In genomic region chr13:92736516-92737300, GRCm38 (mm10) we compare ENCODE assay signal across 10 mouse cellular contexts. TPM values are rescaled to one million over a fixed set of nuclear protein-coding genes. Genes with fewer than 3 reads are reported as not detected.
DNase-seq lines count a peak whose midpoint lies in the region; ATAC-seq and TF ChIP-seq lines count a peak whose summit lies in the region.
"Had no signal": no experiment of that assay in that cellular context is flagged by ENCODE, and none has a peak within 500 bp of the region (broad histone marks: within the 10 kb centered on the region; RNA-seq: fewer than 3 reads in every experiment).

No protein-coding gene starts in this region.

- TF ChIP-seq CTCF in brain, embryonic 14.5 days (IDR thresholded peaks at IDR 0.05; ENCODE audit: borderline replicate concordance, extremely low read depth, insufficient read depth, insufficient read length): no peak
- TF ChIP-seq CTCF in lung, adult 2 months (IDR thresholded peaks at IDR 0.05; ENCODE audit: insufficient read depth, low read length): no peak

- H3K4me2 ChIP-seq in heart, embryonic 11.5 days: no peak overlapping the region
- H3K4me2 ChIP-seq in hindbrain, embryonic 14.5 days (replicated peaks): no peak overlapping the region
- H3K4me2 ChIP-seq in neural tube, embryonic 14.5 days (ENCODE audit: low read depth, low read length): no peak overlapping the region
- H3K4me2 ChIP-seq: liver, embryonic 15.5 days had no signal

- H3K9ac ChIP-seq in heart, embryonic 11.5 days (ENCODE audit: low read depth, low read length): no peak overlapping the region
- H3K9ac ChIP-seq in hindbrain, embryonic 14.5 days: no peak overlapping the region
- no peak overlapping the region for H3K9ac ChIP-seq in neural tube, embryonic 14.5 days (replicated peaks; ENCODE audit: low read depth, low read length)
- H3K9ac ChIP-seq: liver, embryonic 15.5 days had no signal

- WGBS in heart, embryonic 11.5 days (ENCODE audit: insufficient replicate concordance): 51% methylated on average over 11 of the region's 11 CpGs
- WGBS in hindbrain, embryonic 14.5 days: 34% methylated on average over 11 of the region's 11 CpGs
- WGBS in neural tube, embryonic 14.5 days: 21% methylated on average over 11 of the region's 11 CpGs
- WGBS in lung, adult 2 months: 50% methylated on average over 11 of the region's 11 CpGs

- no peaks in the 10 kb centered on the region for H3K36me3 ChIP-seq in heart, embryonic 11.5 days (ENCODE audit: control insufficient read depth, insufficient read depth, low read length)
- no peaks in the 10 kb centered on the region for H3K36me3 ChIP-seq in hindbrain, embryonic 14.5 days (replicated peaks; ENCODE audit: control insufficient read depth, insufficient read depth)
- no peaks in the 10 kb centered on the region for H3K36me3 ChIP-seq in neural tube, embryonic 14.5 days (ENCODE audit: control insufficient read depth, insufficient read depth, low read length)
- H3K36me3 ChIP-seq: liver, embryonic 15.5 days had no signal

- H3K4me3 ChIP-seq in heart, embryonic 11.5 days (ENCODE audit: low read depth, low read length): no peak overlapping the region
- no peak overlapping the region for H3K4me3 ChIP-seq in hindbrain, embryonic 14.5 days (replicated peaks; ENCODE audit: low read length)
- H3K4me3 ChIP-seq in neural tube, embryonic 14.5 days (ENCODE audit: low read depth, low read length): no peak overlapping the region
- H3K4me3 ChIP-seq in lung, adult 2 months (replicated peaks; ENCODE audit: extremely low read depth, low read depth, low read length): no peak overlapping the region
- H3K4me3 ChIP-seq: erythroblast, embryonic 14.5 days; liver, embryonic 15.5 days had no signal

- H3K27me3 ChIP-seq in heart, embryonic 11.5 days (ENCODE audit: control insufficient read depth, insufficient read depth, low read length): 0 out of 2 replicates have a peak, but pooled peaks cover 3% of the 10 kb centered on the region
- H3K27me3 ChIP-seq in hindbrain, embryonic 14.5 days (ENCODE audit: control insufficient read depth, insufficient read depth, low read length): no peaks in the 10 kb centered on the region
- H3K27me3 ChIP-seq in neural tube, embryonic 14.5 days (ENCODE audit: control insufficient read depth, insufficient read depth, low read length): no peaks in the 10 kb centered on the region
- H3K27me3 ChIP-seq: liver, embryonic 15.5 days had no signal

- ATAC-seq in heart, embryonic 11.5 days (replicated peaks; ENCODE audit: insufficient number of reproducible peaks, low FRiP score, low TSS enrichment): no peak
- ATAC-seq in hindbrain, embryonic 14.5 days (ENCODE audit: low FRiP score): peak; percentile 71
- peak; percentile 61 for ATAC-seq in neural tube, embryonic 14.5 days (ENCODE audit: low read depth)

- DNase-seq in heart, adult 11 months: peak; percentile 75
- DNase-seq in brain, embryonic 14.5 days (ENCODE audit: low read depth): peak; percentile 96
- DNase-seq in hindbrain, embryonic 14.5 days (ENCODE audit: low spot score): peak; percentile 73
- no peak for DNase-seq in urinary bladder, adult 2 months (ENCODE audit: low spot score)
- no peak for DNase-seq in kidney, adult 18-20 months
- no peak for DNase-seq in lung, adult 2 months

- H3K27ac ChIP-seq in heart, embryonic 11.5 days (ENCODE audit: low read depth, low read length): no peak overlapping the region
- peak overlapping the region; percentile 55; the same call in 1 of the 2 replicates for H3K27ac ChIP-seq in hindbrain, embryonic 14.5 days
- 0 out of 2 replicates have a peak overlapping the region, but pooled peaks have one; percentile 8 for H3K27ac ChIP-seq in neural tube, embryonic 14.5 days (ENCODE audit: low read depth, low read length)
- H3K27ac ChIP-seq: liver, embryonic 15.5 days had no signal

- no peak for TF ChIP-seq POLR2A in brain, embryonic 14.5 days (IDR thresholded peaks at IDR 0.05; ENCODE audit: borderline replicate concordance, extremely low read depth, insufficient read depth, insufficient read length, poor library complexity, severe bottlenecking)
- TF ChIP-seq POLR2A in lung, adult 2 months (IDR thresholded peaks at IDR 0.05; ENCODE audit: borderline replicate concordance, extremely low read depth, low read depth, low read length): no peak

- H3K9me3 ChIP-seq in heart, embryonic 11.5 days (replicated peaks; ENCODE audit: control insufficient read depth, low read length): no peaks in the 10 kb centered on the region
- H3K9me3 ChIP-seq in hindbrain, embryonic 14.5 days (ENCODE audit: control insufficient read depth, low read length): no peaks in the 10 kb centered on the region
- no peaks in the 10 kb centered on the region for H3K9me3 ChIP-seq in neural tube, embryonic 14.5 days (ENCODE audit: control insufficient read depth, low read length)
- H3K9me3 ChIP-seq: liver, embryonic 15.5 days had no signal

- H3K4me1 ChIP-seq in heart, embryonic 11.5 days (ENCODE audit: control insufficient read depth, insufficient read depth, low read length): peaks cover 7% of the 10 kb centered on the region; the same call in 1 of the 2 replicates
- H3K4me1 ChIP-seq in hindbrain, embryonic 14.5 days (replicated peaks; ENCODE audit: control insufficient read depth, insufficient read depth, low read length): peaks cover 6% of the 10 kb centered on the region
- no peaks in the 10 kb centered on the region for H3K4me1 ChIP-seq in neural tube, embryonic 14.5 days (ENCODE audit: control insufficient read depth, insufficient read depth, low read length)
- no peaks in the 10 kb centered on the region for H3K4me1 ChIP-seq in lung, adult 2 months (ENCODE audit: control insufficient read depth, insufficient read depth, low read length)

RNA-seq across cellular contexts. Expression of gene Thbs4, which starts 57.9 kb away (rescaled TPM):
- 39.4 and 52.7 TPM in 2 replicates for polyA plus RNA-seq in heart, embryonic 11.5 days (2014; fragmentation: Nextera tagmentation; extraction: Ambion mirVana)
- 1.3 and 2.2 TPM in 2 replicates for polyA plus RNA-seq in brain, embryonic 14.5 days (2012; rRNA removed)
- polyA plus RNA-seq in hindbrain, embryonic 14.5 days (2014; fragmentation: Nextera tagmentation; extraction: Ambion mirVana): 1.2 and 1.3 TPM in 2 replicates
- polyA plus RNA-seq in neural tube, embryonic 14.5 days (2014; fragmentation: Nextera tagmentation; extraction: Ambion mirVana): 1.4 and 2.3 TPM in 2 replicates
- 0.38 and 0.43 TPM in 2 replicates for polyA plus RNA-seq in urinary bladder, adult 2 months (2012; rRNA removed)
- polyA plus RNA-seq in lung, adult 2 months (2012; rRNA removed): 1.3 and 5.3 TPM in 2 replicates
- polyA plus RNA-seq: erythroblast, embryonic 14.5 days had no signal

Comparison
In these comparisons a context has a peak if more than half of its experiments do, and no peak if none do; other contexts are left out.
1. DNase-seq: peak in heart, adult 11 months (single experiment), brain, embryonic 14.5 days (single experiment) and hindbrain, embryonic 14.5 days (single experiment); none in urinary bladder, adult 2 months (single experiment), kidney, adult 18-20 months (single experiment) and lung, adult 2 months (single experiment).